Mouse (Mus musculus): ENCODE measurements at regions not wholly inside any gene's neighbourhood (a gene's known extent, or its start where the extent isn't known, plus 50 kb on each side); places are given as distances from the start of the nearest gene placed in this dataset.

DNA sequence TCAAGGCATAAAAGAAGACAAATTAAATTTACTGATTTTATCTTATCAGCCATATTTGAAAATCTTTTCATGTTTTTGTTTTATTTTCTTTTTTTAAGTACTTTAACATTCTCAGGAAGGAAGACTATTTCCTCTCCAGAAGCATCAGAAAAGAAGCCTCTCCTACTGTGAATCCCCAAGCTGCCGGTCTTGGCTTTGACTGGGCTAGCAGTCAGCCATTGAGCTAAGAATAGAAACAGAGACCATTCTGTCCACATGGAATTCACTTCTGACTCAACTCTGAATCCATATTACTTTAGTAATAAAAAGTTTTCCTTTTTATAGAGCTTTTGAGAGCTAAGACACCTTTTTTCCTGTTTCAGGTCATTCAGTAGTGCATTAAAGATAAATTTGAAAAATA, 194.8 kb upstream of the Mbnl1 start:
- TF ChIP-seq CTCF (IDR thresholded peaks at IDR 0.05; ENCODE audit: borderline replicate concordance, insufficient read depth, low read depth, low read length) = no peak
- no peak for TF ChIP-seq POLR2A (IDR thresholded peaks at IDR 0.05; ENCODE audit: borderline replicate concordance, insufficient read depth, low read length)
